Mouse (Mus musculus) liver, postnatal 0 days (tissue): ENCODE measurements at regions not wholly inside any gene's neighbourhood (a gene's known extent, or its start where the extent isn't known, plus 50 kb on each side); places are given as distances from the start of the nearest gene placed in this dataset.

Source experiments
- CTCF ChIP-seq: sonication (generic); IDR thresholded peaks from 2 replicates; pipeline ENCODE4 v1.5.1; 2016; ENCODE audit warnings: antibody characterized with exemption, low read depth
- EP300 ChIP-seq: IDR thresholded peaks from 2 replicates; pipeline ENCODE4 v1.6.1; 2016; ENCODE audit warnings: antibody characterized with exemption, low read depth, mild to moderate bottlenecking

DNA sequence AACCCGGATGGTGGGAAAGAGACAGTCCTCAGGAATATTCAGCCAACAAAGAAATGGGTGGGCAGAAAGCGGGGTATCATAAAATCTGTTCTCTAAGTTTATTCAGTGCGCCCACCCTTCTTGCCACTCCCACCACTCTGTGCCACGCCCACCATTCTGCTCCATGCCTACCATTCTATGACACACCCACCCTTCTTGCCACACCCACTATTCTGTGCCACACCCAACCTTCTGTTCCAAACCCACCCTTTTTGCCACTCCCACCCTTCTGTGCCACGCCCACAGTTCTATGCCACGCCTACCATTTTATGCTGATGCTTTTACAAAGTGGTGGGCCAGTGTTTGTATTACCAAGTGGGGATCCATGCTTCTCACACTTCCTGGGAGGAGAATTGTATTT, 404.3 kb downstream of the Cbln4 start:
- no peak for TF ChIP-seq CTCF
- TF ChIP-seq EP300 = no peak
